Mouse (Mus musculus): ENCODE measurements at regions not wholly inside any gene's neighbourhood (a gene's known extent, or its start where the extent isn't known, plus 50 kb on each side); places are given as distances from the start of the nearest gene placed in this dataset.

GRCm38 (mm10) chr5:3250273-3250672 lies 91.0 kb upstream of the Cdk6 start:
- TF ChIP-seq EP300 (IDR thresholded peaks at IDR 0.05; ENCODE audit: low read depth) (no peak), CTCF (IDR thresholded peaks at IDR 0.05; ENCODE audit: low read depth) (no peak)

Measured in liver, embryonic 14.5 days (tissue).